Mouse (Mus musculus) neural tube, embryonic 12.5 days (tissue): ENCODE results near the gene Ddrgk1. TPM values are rescaled to one million over a fixed set of nuclear protein-coding genes. Genes with fewer than 3 reads are reported as not detected.

ENCODE experiments used
- ATAC-seq: fragments of 200-750 bp; cut with Nextera tagmentation; 2 replicates; pipeline ENCODE4 v1.8.0; 2017; ENCODE audit warnings: low read depth, mild to moderate bottlenecking, moderate TSS enrichment, moderate library complexity; ENCODE audit not compliant: low FRiP score
- H3K27ac ChIP-seq: fragments of 300-500 bp; sonication (generic); 2 replicates; pipeline ENCODE4 v1.5.1; 2016
- H3K27me3 ChIP-seq: fragments of 300-500 bp; sonication (generic); replicated peaks from 2 replicates; pipeline ENCODE4 v1.6.1; 2016; ENCODE audit warnings: mild to moderate bottlenecking
- H3K36me3 ChIP-seq: fragments of 300-500 bp; sonication (generic); 2 replicates; pipeline ENCODE4 v1.6.1; 2016; ENCODE audit warnings: mild to moderate bottlenecking
- H3K4me1 ChIP-seq: fragments of 300-500 bp; sonication (generic); 2 replicates; pipeline ENCODE4 v1.6.1; 2016
- H3K4me2 ChIP-seq: fragments of 300-500 bp; sonication (generic); replicated peaks from 2 replicates; pipeline ENCODE4 v1.6.1; 2016; ENCODE audit warnings: mild to moderate bottlenecking
- H3K4me3 ChIP-seq: fragments of 300-500 bp; sonication (generic); 2 replicates; pipeline ENCODE4 v1.5.1; 2016
- H3K9ac ChIP-seq: fragments of 300-500 bp; sonication (generic); 2 replicates; pipeline ENCODE4 v1.6.1; 2016; ENCODE audit warnings: mild to moderate bottlenecking
- H3K9me3 ChIP-seq: fragments of 300-500 bp; sonication (generic); 2 replicates; pipeline ENCODE4 v1.6.1; 2016; ENCODE audit warnings: mild to moderate bottlenecking
- WGBS: fragments of 180-500 bp; shearing (Covaris S2); methylation state at CpG from one replicate; pipeline ENCODE4 v1.1.7; 2016; 5-methylcytosine and 5-hydroxymethylcytosine counted together
- polyA plus RNA-seq: library from polyadenylated mRNA; unstranded; fragments of >200 nt; fragmentation: Nextera tagmentation; extraction: Ambion mirVana; gene quantifications from 2 replicates; pipeline ENCODE4 v1.2.1, GENCODE M21; 2016

The Ddrgk1 gene
- polyA plus RNA-seq, 1 experiment from 2014 or later, result 57.4 TPM

DNA sequence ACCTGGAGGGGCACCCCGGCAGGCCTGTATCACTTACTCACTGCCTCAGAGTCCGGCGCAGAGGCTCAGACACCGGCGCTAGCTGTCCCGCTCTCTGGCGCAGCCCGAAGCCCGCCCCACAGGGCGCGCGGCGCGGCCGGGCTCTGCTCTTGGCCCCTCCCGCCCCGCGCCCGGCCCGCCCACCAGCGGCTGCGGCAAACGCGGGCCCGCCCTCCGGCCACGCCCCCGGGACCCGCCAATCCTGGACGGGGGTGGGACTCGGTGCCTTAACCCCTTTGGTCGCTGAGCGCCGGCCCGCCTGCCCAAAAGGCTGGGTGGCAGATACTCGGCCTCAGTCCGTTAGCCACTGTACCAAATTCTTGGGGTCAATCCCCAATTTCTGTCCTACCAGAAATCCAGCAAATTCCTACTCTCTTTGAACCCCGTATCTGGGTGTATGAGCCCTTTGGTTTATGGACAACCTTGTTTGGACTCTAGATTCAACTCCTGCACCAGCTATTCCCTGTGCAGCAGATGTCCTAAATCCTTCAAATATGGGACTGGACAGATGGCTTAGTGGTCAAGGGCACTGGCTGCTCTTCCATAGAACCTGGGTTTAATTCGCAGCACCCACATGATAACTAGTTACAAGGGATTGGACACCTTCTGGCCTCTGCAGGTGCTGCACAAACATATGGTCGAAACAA is 21.6 kb downstream of the Ddrgk1 start, which contains the start of gene Lzts3:
Gene Lzts3 (minus strand): TSS at position 120 of the 686 bp plus-strand sequence.
- Histone ChIP-seq H3K4me1 (peaks cover 5% of the 10 kb centered on the region), H3K4me2 (peak within 1 kb of the TSS; percentile 95), H3K4me3 (peak within 1 kb of the TSS; percentile 68), H3K9ac (peak within 1 kb of the TSS; percentile 77), H3K27ac (0 out of 2 replicates have a peak within 1 kb of the TSS, but pooled peaks have one; percentile 37), H3K36me3 (0 out of 2 replicates have a peak, but pooled peaks cover 6% of the 10 kb centered on the region), H3K9me3 (no peaks in the 10 kb centered on the region), H3K27me3 (peaks cover 30% of the 10 kb centered on the region)
- 3% methylated on average over 40 of the region's 40 CpGs for WGBS
- peak; percentile 95 for ATAC-seq

DNA sequence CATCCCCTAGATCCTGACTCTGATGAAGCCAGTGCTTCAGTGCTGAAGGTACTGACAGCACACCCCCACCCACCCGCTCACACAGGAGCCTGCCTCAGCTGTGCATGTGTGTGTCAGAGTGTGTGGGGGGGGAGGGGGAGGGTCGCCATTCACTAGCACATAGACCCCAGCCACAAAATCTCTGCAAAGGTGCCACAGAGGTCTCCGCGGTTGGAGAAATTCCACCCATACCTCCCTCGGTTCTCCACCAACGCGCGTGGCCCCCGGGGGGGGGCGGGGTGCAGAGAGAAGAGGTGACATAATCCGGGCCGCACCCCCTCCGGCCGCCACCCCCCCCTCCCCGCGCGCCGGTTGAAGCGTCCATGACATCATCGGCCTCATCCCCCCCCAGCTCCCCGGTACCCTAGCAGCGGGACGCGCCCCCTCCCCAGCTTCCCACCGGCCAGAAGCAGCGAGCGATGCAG is 22.2 kb downstream of the Ddrgk1 start:
- Histone ChIP-seq H3K9ac (peak overlapping the region; percentile 77), H3K4me1 (peaks cover 5% of the 10 kb centered on the region), H3K27ac (0 out of 2 replicates have a peak overlapping the region, but pooled peaks have one; percentile 37), H3K9me3 (no peaks in the 10 kb centered on the region), H3K36me3 (0 out of 2 replicates have a peak, but pooled peaks cover 6% of the 10 kb centered on the region), H3K4me2 (peak overlapping the region; percentile 95), H3K4me3 (peak overlapping the region; percentile 68), H3K27me3 (peaks cover 36% of the 10 kb centered on the region)
- peak; percentile 81 for ATAC-seq
- under 1% methylated on average over 25 of the region's 27 CpGs for WGBS

DNA sequence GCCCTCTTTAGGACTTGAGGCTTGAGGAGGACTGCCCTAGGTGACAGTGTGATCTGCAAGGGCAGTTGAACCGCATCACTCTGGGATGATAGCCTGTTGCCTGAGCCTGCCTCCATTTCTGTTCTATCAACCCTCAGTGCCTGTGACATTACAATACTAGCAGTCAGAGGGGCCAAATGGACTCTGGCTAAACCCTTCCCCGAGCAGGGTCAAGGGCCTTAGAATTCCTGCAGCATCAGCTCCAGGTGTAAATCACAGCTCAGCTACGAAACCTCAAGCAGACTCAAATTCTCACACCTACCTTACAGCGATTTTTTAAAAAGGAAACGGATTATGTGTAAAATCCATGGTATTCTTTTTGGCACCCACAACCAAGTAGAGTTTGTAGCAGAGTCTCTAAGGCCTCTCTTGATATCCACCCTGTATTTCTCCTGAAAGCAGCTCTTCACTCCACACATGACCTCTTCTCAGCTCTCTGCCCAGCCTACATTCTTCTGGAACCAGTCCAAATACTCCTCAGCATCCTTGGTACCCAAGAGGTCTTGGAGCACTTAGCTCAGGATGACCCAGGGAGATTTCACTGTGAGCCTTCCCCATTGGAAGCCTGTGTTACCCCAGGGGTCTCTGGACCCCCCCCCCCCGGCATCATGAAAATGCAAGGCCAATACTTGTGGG is 23.0 kb downstream of the Ddrgk1 start:
- Histone ChIP-seq H3K4me2 (peak overlapping the region; percentile 95), H3K9ac (0 out of 2 replicates have a peak overlapping the region, but pooled peaks have one; percentile 77), H3K4me3 (0 out of 2 replicates have a peak overlapping the region, but pooled peaks have one; percentile 68), H3K4me1 (peaks cover 5% of the 10 kb centered on the region), H3K27ac (no peak overlapping the region), H3K36me3 (no peaks in the 10 kb centered on the region), H3K27me3 (peaks cover 43% of the 10 kb centered on the region), H3K9me3 (no peaks in the 10 kb centered on the region)
- WGBS, result 70% methylated on average over 6 of the region's 6 CpGs
- ATAC-seq, result no peak; the same call in 1 of the 2 replicates

DNA sequence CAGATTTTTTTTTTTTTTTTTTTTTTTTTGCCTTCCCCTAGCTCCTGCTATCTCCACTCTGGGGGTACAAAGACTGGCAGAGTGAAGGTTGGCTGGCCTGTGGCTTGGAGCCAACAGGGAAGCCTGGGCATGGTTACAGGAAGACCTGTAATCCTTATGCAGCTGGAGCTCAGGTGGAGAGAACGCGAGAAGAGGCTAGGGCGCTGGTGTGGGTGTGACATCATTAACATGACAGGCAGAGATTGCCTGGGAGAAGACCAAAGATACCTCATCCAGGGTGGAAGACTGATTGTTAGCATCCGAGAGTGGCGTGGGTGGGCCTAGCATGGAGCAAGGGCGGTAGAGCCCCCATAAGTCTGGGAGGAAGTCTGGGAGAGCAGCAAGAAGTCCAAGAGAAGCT is 25.2 kb downstream of the Ddrgk1 start:
- no peak overlapping the region for H3K4me2 ChIP-seq
- 73% methylated on average over 6 of the region's 6 CpGs for WGBS
- H3K9me3 ChIP-seq, result no peaks in the 10 kb centered on the region
- H3K4me1 ChIP-seq, result peaks cover 23% of the 10 kb centered on the region
- H3K9ac ChIP-seq, result no peak overlapping the region
- ATAC-seq, result no peak
- no peaks in the 10 kb centered on the region for H3K36me3 ChIP-seq
- H3K27me3 ChIP-seq, result peaks cover 65% of the 10 kb centered on the region
- H3K4me3 ChIP-seq, result no peak overlapping the region
- no peak overlapping the region for H3K27ac ChIP-seq

DNA sequence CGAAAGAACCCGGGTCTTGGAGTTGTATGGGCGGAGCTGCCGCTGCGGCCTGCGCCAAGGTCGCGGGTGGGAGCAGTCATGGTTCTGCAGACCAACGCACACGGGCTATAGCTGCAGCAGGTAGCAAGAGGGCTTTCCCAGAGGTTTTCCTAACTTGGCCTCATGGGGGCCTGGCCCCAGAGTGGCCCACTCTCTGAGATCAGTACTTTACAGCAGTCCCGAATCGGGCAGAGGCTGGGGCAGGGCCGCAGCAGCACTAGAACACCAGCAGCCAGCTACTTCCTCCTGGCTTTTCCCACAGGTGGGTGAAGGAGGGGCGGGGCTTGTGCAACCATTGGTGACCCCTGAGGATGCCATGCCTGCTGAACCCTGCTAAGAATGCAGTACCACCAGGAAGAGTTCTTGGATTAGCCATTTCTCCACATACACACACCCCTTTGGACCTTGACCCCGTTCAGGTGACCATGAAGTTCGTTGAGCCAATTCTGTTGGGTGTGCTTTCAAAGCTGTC is 26.3 kb downstream of the Ddrgk1 start:
- no peak overlapping the region for H3K9ac ChIP-seq
- H3K4me1 ChIP-seq, result peaks cover 25% of the 10 kb centered on the region

DNA sequence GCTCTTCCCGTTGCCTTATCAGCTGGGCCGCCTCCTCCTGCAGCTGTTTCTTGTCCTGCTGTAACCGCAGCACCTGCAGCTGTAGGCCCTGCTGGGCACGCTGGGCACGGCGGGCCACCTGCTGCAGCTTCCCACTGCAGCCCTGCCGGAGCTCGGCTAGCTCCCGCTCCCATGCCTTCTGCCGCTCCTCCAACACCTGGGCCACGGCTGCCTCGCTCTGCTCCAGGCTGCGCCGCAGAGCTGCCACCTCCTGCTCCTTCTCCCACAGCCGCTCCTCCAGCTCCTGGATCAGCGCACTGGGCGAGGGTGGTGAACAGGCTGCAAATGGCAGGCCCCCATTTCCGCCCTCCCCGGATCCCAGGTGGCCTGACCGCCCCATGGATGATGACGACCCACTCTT is 28.6 kb downstream of the Ddrgk1 start:
- H3K4me1 ChIP-seq, result peaks cover 20% of the 10 kb centered on the region
- no peaks in the 10 kb centered on the region for H3K36me3 ChIP-seq
- ATAC-seq, result 0 out of 2 replicates have a peak, but pooled peaks have one; percentile 10
- H3K4me3 ChIP-seq, result no peak overlapping the region
- H3K27me3 ChIP-seq, result peaks cover 68% of the 10 kb centered on the region
- H3K27ac ChIP-seq, result no peak overlapping the region
- H3K9ac ChIP-seq, result no peak overlapping the region
- H3K4me2 ChIP-seq, result peak overlapping the region; percentile 60
- no peaks in the 10 kb centered on the region for H3K9me3 ChIP-seq
- WGBS, result 8% methylated on average over 21 of the region's 21 CpGs

More for the DNA sequence above, 26.3 kb downstream of the Ddrgk1 start:
- Histone ChIP-seq H3K9me3 (no peaks in the 10 kb centered on the region), H3K4me3 (no peak overlapping the region), H3K27ac (no peak overlapping the region), H3K27me3 (peaks cover 73% of the 10 kb centered on the region), H3K36me3 (no peaks in the 10 kb centered on the region), H3K4me2 (no peak overlapping the region)
- ATAC-seq, result no peak
- WGBS, result 29% methylated on average over 16 of the region's 16 CpGs

DNA sequence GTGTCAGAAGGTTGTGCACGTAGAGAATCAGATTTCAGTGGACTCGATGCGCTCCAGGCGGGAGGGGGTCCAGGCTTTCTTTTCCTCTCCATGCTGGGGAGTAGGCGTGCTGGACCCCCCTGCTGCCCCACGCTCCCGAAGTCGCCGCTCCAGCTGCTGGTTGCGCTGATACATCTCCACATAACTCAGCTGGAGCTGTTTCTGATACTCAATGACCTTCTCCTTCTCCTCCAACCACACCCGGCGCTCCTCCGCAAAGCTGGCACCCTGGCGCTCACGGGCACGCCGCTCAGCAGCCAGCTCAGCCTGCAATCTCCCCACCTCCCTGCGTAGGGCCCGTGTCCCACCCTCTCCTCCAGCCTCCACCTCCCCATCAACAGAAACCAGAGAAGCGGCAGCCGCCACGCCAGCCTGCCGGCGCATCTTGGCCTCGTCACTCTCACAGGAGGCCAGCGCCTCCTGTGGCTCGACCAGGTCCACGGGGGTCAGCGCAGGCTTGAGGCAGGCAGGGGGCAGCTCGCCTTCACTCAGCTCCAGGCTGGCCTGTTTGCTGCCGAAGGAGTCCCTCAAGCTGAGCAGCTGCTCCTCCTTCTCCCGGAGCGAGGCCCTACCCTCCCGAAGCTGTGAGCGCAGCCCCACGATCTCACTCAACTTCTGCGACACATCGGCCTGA is 29.6 kb downstream of the Ddrgk1 start:
- H3K9ac ChIP-seq, result peak overlapping the region; percentile 48
- H3K27me3 ChIP-seq, result peaks cover 61% of the 10 kb centered on the region

DNA sequence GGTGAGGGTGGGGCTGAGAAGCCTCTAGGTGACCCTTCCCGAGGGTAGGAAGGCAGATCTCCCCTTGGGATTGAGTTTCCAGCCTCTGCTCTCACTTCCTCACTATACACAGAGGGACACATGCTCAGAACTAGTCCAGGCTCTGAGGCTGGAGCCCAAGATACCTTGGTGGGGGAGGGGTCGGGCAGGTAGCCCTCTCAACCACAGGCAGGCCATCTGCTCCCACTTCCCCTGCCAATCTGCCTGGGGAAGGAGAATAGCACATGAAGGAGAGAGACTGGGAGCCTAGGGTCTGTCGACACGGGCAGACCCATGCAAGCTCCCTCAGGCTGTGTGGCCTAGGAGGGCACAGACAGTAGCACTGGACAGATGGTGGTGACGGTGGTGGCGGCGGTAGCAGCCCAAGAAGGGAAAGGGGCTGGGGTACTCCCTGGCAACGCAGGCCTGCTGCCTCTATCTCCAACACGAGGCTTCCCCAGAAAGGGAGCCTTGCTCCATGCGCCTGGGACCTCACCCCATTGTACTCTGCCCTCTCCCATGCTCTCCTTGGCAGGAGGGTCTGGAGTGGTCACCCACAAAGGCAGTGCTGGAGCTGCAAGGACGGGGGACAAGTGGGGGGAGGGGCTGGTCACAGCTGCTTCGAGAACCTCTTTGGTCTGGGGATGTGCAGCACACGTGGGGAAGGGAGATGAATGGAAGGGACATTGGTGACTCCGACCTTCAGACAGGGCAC is 30.3 kb downstream of the Ddrgk1 start:
- Histone ChIP-seq H3K9me3 (no peaks in the 10 kb centered on the region), H3K4me1 (peaks cover 20% of the 10 kb centered on the region), H3K27ac (no peak overlapping the region), H3K9ac (no peak overlapping the region; the same call in 1 of the 2 replicates), H3K36me3 (no peaks in the 10 kb centered on the region), H3K4me3 (peak overlapping the region; percentile 25; the same call in 1 of the 2 replicates), H3K27me3 (peaks cover 56% of the 10 kb centered on the region), H3K4me2 (peak overlapping the region; percentile 60)
- WGBS, result 8% methylated on average over 14 of the region's 14 CpGs
- ATAC-seq, result no peak

More for the DNA sequence above, 29.6 kb downstream of the Ddrgk1 start:
- no peak for ATAC-seq
- Histone ChIP-seq H3K4me3 (peak overlapping the region; percentile 25), H3K27ac (no peak overlapping the region), H3K4me1 (peaks cover 20% of the 10 kb centered on the region), H3K36me3 (no peaks in the 10 kb centered on the region), H3K9me3 (no peaks in the 10 kb centered on the region), H3K4me2 (peak overlapping the region; percentile 60)
- 2% methylated on average over 38 of the region's 38 CpGs for WGBS

DNA sequence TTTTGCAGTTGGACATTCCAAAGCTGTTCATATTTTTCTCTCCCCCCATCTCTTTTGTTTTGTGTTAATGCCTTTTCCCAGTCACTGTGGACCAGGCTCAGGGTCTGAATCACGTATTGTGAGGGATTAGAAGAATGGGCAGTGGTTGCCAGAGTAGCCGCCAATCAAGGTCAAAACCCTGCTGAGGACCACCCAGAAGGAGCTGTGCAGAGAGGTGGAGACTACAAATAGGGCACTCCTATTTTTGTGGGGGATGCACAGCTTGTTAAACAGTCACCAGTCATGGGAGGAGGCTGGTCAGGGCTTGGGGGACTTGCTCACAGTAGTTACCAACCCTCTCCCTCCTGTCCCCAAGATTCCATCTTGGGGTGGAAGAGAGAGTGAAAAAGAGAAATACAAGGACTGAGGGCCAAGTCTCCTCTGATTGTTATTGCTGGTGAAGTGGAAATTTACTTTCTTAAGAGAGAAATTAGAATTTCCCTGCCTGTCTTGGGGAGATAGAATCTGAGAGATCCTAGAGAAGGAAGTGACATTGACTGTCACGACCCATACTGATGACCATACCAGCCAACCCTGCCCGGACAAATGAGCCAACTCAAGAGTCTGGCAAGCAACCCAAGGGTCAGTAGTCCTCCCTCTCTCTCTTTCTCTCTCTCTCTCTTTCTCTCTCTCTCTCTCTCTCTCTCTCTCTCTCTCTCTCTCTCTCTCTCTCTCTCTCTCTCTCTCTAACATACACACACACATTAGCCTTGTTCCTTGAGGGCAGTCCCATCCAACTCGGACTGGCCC is 31.4 kb downstream of the Ddrgk1 start:
- peaks cover 46% of the 10 kb centered on the region for H3K27me3 ChIP-seq

DNA sequence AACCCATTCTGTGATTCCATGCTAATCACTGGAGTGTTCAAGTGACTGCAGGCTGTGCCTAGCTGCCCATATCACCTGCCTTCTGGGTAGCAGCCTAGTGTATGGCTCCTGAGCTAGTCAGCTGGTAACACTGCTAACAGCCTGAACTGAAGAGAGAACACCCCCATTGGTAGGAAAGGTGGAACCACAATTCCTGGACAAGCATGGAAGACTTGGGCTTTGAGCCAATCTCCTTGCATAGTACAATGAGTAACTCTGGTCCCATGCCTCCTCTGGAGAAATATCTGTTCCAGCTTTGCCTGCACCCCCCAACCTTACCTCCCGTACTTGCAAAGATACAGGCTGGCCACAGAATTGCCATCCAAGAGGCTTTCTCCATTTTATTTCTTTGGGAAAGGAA is 32.0 kb downstream of the Ddrgk1 start:
- no peak overlapping the region for H3K27ac ChIP-seq
- no peak overlapping the region for H3K4me2 ChIP-seq

More for the DNA sequence above, 31.4 kb downstream of the Ddrgk1 start:
- no peak overlapping the region for H3K9ac ChIP-seq
- no peaks in the 10 kb centered on the region for H3K9me3 ChIP-seq
- no peak overlapping the region for H3K4me2 ChIP-seq
- H3K27ac ChIP-seq, result no peak overlapping the region
- 51% methylated on average over 5 of the region's 5 CpGs for WGBS
- H3K4me3 ChIP-seq, result no peak overlapping the region
- H3K36me3 ChIP-seq, result no peaks in the 10 kb centered on the region
- H3K4me1 ChIP-seq, result peaks cover 25% of the 10 kb centered on the region
- ATAC-seq, result no peak

DNA sequence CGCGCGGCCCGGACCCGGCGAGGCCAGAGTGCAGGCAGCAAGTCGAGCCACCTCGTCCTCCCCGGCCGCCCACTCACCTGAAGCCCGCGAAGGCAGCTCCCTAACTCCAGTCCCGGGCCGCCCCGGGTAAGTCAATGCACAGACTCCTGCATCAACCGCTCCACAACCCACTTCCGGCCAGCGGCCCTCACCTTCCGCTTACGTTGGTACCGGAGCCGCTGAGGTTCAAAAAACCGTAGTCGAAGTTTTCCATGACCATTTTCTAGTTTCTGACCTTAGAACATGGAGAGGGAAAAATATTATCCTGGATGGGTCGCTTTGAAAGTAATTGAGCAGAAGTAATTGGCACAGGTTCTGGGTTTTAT is 34.6 kb downstream of the Ddrgk1 start, which contains the start of the genes Fastkd5 and Ubox5:
Gene Fastkd5 (minus strand): TSS at position 189 of the 365 bp plus-strand sequence.
Gene Ubox5 (minus strand): TSS at position 200 of the 365 bp plus-strand sequence.
- peak within 1 kb of the TSS; percentile 86 for H3K4me3 ChIP-seq
- H3K27me3 ChIP-seq, result peaks cover 13% of the 10 kb centered on the region
- no peak within 1 kb of the TSS for H3K27ac ChIP-seq
- no peaks in the 10 kb centered on the region for H3K9me3 ChIP-seq
- ATAC-seq, result peak; percentile 86
- WGBS, result under 1% methylated on average over 25 of the region's 25 CpGs
- H3K36me3 ChIP-seq, result peaks cover 21% of the 10 kb centered on the region
- H3K9ac ChIP-seq, result peak within 1 kb of the TSS; percentile 88
- peaks cover 12% of the 10 kb centered on the region for H3K4me1 ChIP-seq
- H3K4me2 ChIP-seq, result peak within 1 kb of the TSS; percentile 88

More for the DNA sequence above, 32.0 kb downstream of the Ddrgk1 start:
- Histone ChIP-seq H3K27me3 (peaks cover 39% of the 10 kb centered on the region), H3K36me3 (peaks cover 3% of the 10 kb centered on the region), H3K9ac (no peak overlapping the region), H3K9me3 (no peaks in the 10 kb centered on the region), H3K4me1 (peaks cover 25% of the 10 kb centered on the region), H3K4me3 (no peak overlapping the region)
- ATAC-seq, result no peak
- WGBS, result 77% methylated on average over 1 of the region's 1 CpGs
